Mouse (Mus musculus): Measurements from ENCODE around the gene Nr1i3. TPM values are rescaled to one million over a fixed set of nuclear protein-coding genes. Genes with fewer than 3 reads are reported as not detected.

Gene Nr1i3
- 0.16 TPM for polyA plus RNA-seq (2014; fragmentation: Illumina TruSeq; extraction: RNeasy Lipid Tissue Mini Kit (QIAGEN cat#74804); ENCODE audit: low read depth, low replicate concordance)

GRCm38 (mm10) chr1:171213801-171214496, at the start of gene Nr1i3:
TSS of gene Nr1i3 (plus strand) at chr1:171213970.

GRCm38 (mm10) chr1:171195887-171196397, 17.8 kb upstream of the Nr1i3 start, which contains the start of gene Pcp4l1:
TSS of gene Pcp4l1 (minus strand) at chr1:171196268.

GRCm38 (mm10) chr1:171222238-171223155, 8.7 kb downstream of the Nr1i3 start, which contains the start of gene Tomm40l:
TSS of gene Tomm40l (minus strand) at chr1:171222514.

GRCm38 (mm10) chr1:171224857-171225256, 11.1 kb downstream of the Nr1i3 start, which contains the start of gene Apoa2:
TSS of gene Apoa2 (plus strand) at chr1:171225054.

GRCm38 (mm10) chr1:171234126-171234525, 20.4 kb downstream of the Nr1i3 start, which contains the start of gene Fcer1g:
TSS of gene Fcer1g (minus strand) at chr1:171234365.

GRCm38 (mm10) chr1:171249913-171250600, 36.3 kb downstream of the Nr1i3 start, which contains the start of gene Adamts4:
TSS of gene Adamts4 (plus strand) at chr1:171250421.

GRCm38 (mm10) chr1:171250680-171251593, 37.2 kb downstream of the Nr1i3 start, which contains the start of gene Ndufs2:
TSS of gene Ndufs2 (minus strand) at chr1:171251388.

GRCm38 (mm10) chr1:171269848-171270572, 56.2 kb downstream of the Nr1i3 start, which contains the start of gene B4galt3:
TSS of gene B4galt3 (plus strand) at chr1:171270328.

Other genes with a start within 250 kb of the Nr1i3 start
- gene Fcgr2b, start 237.4 kb upstream of the Nr1i3 start, polyA plus RNA-seq (2014; fragmentation: Illumina TruSeq; extraction: RNeasy Lipid Tissue Mini Kit (QIAGEN cat#74804); ENCODE audit: low read depth, low replicate concordance), result 13.1 TPM
- gene Fcgr4, start 195.1 kb upstream of the Nr1i3 start, polyA plus RNA-seq (2014; fragmentation: Illumina TruSeq; extraction: RNeasy Lipid Tissue Mini Kit (QIAGEN cat#74804); ENCODE audit: low read depth, low replicate concordance), result 0.86 TPM
- 18.7 TPM for gene Fcgr3, start 149.0 kb upstream of the Nr1i3 start, polyA plus RNA-seq (2014; fragmentation: Illumina TruSeq; extraction: RNeasy Lipid Tissue Mini Kit (QIAGEN cat#74804); ENCODE audit: low read depth, low replicate concordance)
- 1.6 TPM for gene Cfap126, start 100.1 kb upstream of the Nr1i3 start, polyA plus RNA-seq (2014; fragmentation: Illumina TruSeq; extraction: RNeasy Lipid Tissue Mini Kit (QIAGEN cat#74804); ENCODE audit: low read depth, low replicate concordance)
- 513 TPM for gene Sdhc, start 63.4 kb upstream of the Nr1i3 start, polyA plus RNA-seq (2014; fragmentation: Illumina TruSeq; extraction: RNeasy Lipid Tissue Mini Kit (QIAGEN cat#74804); ENCODE audit: low read depth, low replicate concordance)
- gene Mpz, start 63.3 kb upstream of the Nr1i3 start, polyA plus RNA-seq (2014; fragmentation: Illumina TruSeq; extraction: RNeasy Lipid Tissue Mini Kit (QIAGEN cat#74804); ENCODE audit: low read depth, low replicate concordance), result 1.1 TPM
- gene Pcp4l1, start 17.7 kb upstream of the Nr1i3 start, polyA plus RNA-seq (2014; fragmentation: Illumina TruSeq; extraction: RNeasy Lipid Tissue Mini Kit (QIAGEN cat#74804); ENCODE audit: low read depth, low replicate concordance), result 383 TPM
- 90.3 TPM for gene Tomm40l, start 8.5 kb downstream of the Nr1i3 start, polyA plus RNA-seq (2014; fragmentation: Illumina TruSeq; extraction: RNeasy Lipid Tissue Mini Kit (QIAGEN cat#74804); ENCODE audit: low read depth, low replicate concordance)
- gene Apoa2, start 11.1 kb downstream of the Nr1i3 start, polyA plus RNA-seq (2014; fragmentation: Illumina TruSeq; extraction: RNeasy Lipid Tissue Mini Kit (QIAGEN cat#74804); ENCODE audit: low read depth, low replicate concordance), result 18.8 TPM
- gene Fcer1g, start 20.4 kb downstream of the Nr1i3 start, polyA plus RNA-seq (2014; fragmentation: Illumina TruSeq; extraction: RNeasy Lipid Tissue Mini Kit (QIAGEN cat#74804); ENCODE audit: low read depth, low replicate concordance), result 22.5 TPM
- 0.86 TPM for gene Adamts4, start 36.5 kb downstream of the Nr1i3 start, polyA plus RNA-seq (2014; fragmentation: Illumina TruSeq; extraction: RNeasy Lipid Tissue Mini Kit (QIAGEN cat#74804); ENCODE audit: low read depth, low replicate concordance)
- gene Ndufs2, start 37.4 kb downstream of the Nr1i3 start, polyA plus RNA-seq (2014; fragmentation: Illumina TruSeq; extraction: RNeasy Lipid Tissue Mini Kit (QIAGEN cat#74804); ENCODE audit: low read depth, low replicate concordance), result 1,308 TPM
- 19.0 TPM for gene B4galt3, start 56.4 kb downstream of the Nr1i3 start, polyA plus RNA-seq (2014; fragmentation: Illumina TruSeq; extraction: RNeasy Lipid Tissue Mini Kit (QIAGEN cat#74804); ENCODE audit: low read depth, low replicate concordance)
- gene Ppox, start 67.2 kb downstream of the Nr1i3 start, polyA plus RNA-seq (2014; fragmentation: Illumina TruSeq; extraction: RNeasy Lipid Tissue Mini Kit (QIAGEN cat#74804); ENCODE audit: low read depth, low replicate concordance), result 28.1 TPM
- 27.0 TPM for gene Usp21, start 74.0 kb downstream of the Nr1i3 start, polyA plus RNA-seq (2014; fragmentation: Illumina TruSeq; extraction: RNeasy Lipid Tissue Mini Kit (QIAGEN cat#74804); ENCODE audit: low read depth, low replicate concordance)
- 94.8 TPM for gene Ufc1, start 81.1 kb downstream of the Nr1i3 start, polyA plus RNA-seq (2014; fragmentation: Illumina TruSeq; extraction: RNeasy Lipid Tissue Mini Kit (QIAGEN cat#74804); ENCODE audit: low read depth, low replicate concordance)
- gene Dedd, start 115.2 kb downstream of the Nr1i3 start, polyA plus RNA-seq (2014; fragmentation: Illumina TruSeq; extraction: RNeasy Lipid Tissue Mini Kit (QIAGEN cat#74804); ENCODE audit: low read depth, low replicate concordance), result 29.9 TPM
- 45.2 TPM for gene Nit1, start 131.7 kb downstream of the Nr1i3 start, polyA plus RNA-seq (2014; fragmentation: Illumina TruSeq; extraction: RNeasy Lipid Tissue Mini Kit (QIAGEN cat#74804); ENCODE audit: low read depth, low replicate concordance)
- gene Pfdn2, start 131.7 kb downstream of the Nr1i3 start, polyA plus RNA-seq (2014; fragmentation: Illumina TruSeq; extraction: RNeasy Lipid Tissue Mini Kit (QIAGEN cat#74804); ENCODE audit: low read depth, low replicate concordance), result 90.2 TPM
- not detected for gene Klhdc9, start 146.8 kb downstream of the Nr1i3 start, polyA plus RNA-seq (2014; fragmentation: Illumina TruSeq; extraction: RNeasy Lipid Tissue Mini Kit (QIAGEN cat#74804); ENCODE audit: low read depth, low replicate concordance)
- 0.47 TPM for gene Nectin4, start 156.1 kb downstream of the Nr1i3 start, polyA plus RNA-seq (2014; fragmentation: Illumina TruSeq; extraction: RNeasy Lipid Tissue Mini Kit (QIAGEN cat#74804); ENCODE audit: low read depth, low replicate concordance)
- 3.0 TPM for gene Arhgap30, start 175.0 kb downstream of the Nr1i3 start, polyA plus RNA-seq (2014; fragmentation: Illumina TruSeq; extraction: RNeasy Lipid Tissue Mini Kit (QIAGEN cat#74804); ENCODE audit: low read depth, low replicate concordance)
- 34.5 TPM for gene Usf1, start 197.3 kb downstream of the Nr1i3 start, polyA plus RNA-seq (2014; fragmentation: Illumina TruSeq; extraction: RNeasy Lipid Tissue Mini Kit (QIAGEN cat#74804); ENCODE audit: low read depth, low replicate concordance)
- gene Tstd1, start 204.9 kb downstream of the Nr1i3 start, polyA plus RNA-seq (2014; fragmentation: Illumina TruSeq; extraction: RNeasy Lipid Tissue Mini Kit (QIAGEN cat#74804); ENCODE audit: low read depth, low replicate concordance), result 3.4 TPM
- 41.0 TPM for gene F11r, start 223.6 kb downstream of the Nr1i3 start, polyA plus RNA-seq (2014; fragmentation: Illumina TruSeq; extraction: RNeasy Lipid Tissue Mini Kit (QIAGEN cat#74804); ENCODE audit: low read depth, low replicate concordance)

All from heart, adult 10 weeks (tissue).